Mouse (Mus musculus) urinary bladder, postnatal 36 days (tissue): ENCODE results near the gene Ano10.

Experiments
- DNase-seq, 2 experiments: peaks; one replicate each; pipeline ENCODE4 v3.0.0; 2022; ENCODE audit warnings: low spot score in 2 of 2, mixed read lengths in 1 of 2

Ano10 gene

GRCm38 (mm10) chr9:122245471-122245870, 48.8 kb downstream of the Ano10 start:
- no peak for DNase-seq

GRCm38 (mm10) chr9:122244800-122245165, 49.4 kb downstream of the Ano10 start:
- no peak for DNase-seq

GRCm38 (mm10) chr9:122244080-122244799, 50.0 kb downstream of the Ano10 start:
- DNase-seq, result peak; percentile 33 to 43

GRCm38 (mm10) chr9:122243297-122243696, 50.9 kb downstream of the Ano10 start:
- no peak for DNase-seq

GRCm38 (mm10) chr9:122242856-122243255, 51.4 kb downstream of the Ano10 start:
- no peak for DNase-seq

- DNase-seq, result no peak
Observed at GRCm38 (mm10) chr9:122241812-122242400, 52.3 kb downstream of the Ano10 start.

GRCm38 (mm10) chr9:122240629-122241199, 53.5 kb downstream of the Ano10 start:
- DNase-seq, result no peak

GRCm38 (mm10) chr9:122234741-122235140, 59.5 kb downstream of the Ano10 start:
- no peak for DNase-seq

GRCm38 (mm10) chr9:122233972-122234345, 60.3 kb downstream of the Ano10 start:
- no peak for DNase-seq

GRCm38 (mm10) chr9:122233316-122233971, 60.8 kb downstream of the Ano10 start:
- DNase-seq, result no peak

GRCm38 (mm10) chr9:122232912-122233311, 61.3 kb downstream of the Ano10 start:
- no peak for DNase-seq

GRCm38 (mm10) chr9:122230701-122231100, 63.5 kb downstream of the Ano10 start:
- DNase-seq, result no peak

GRCm38 (mm10) chr9:122226419-122226818, 67.8 kb downstream of the Ano10 start:
- no peak for DNase-seq

GRCm38 (mm10) chr9:122225309-122225708, 68.9 kb downstream of the Ano10 start:
- DNase-seq, result no peak

GRCm38 (mm10) chr9:122223005-122223404, 71.2 kb downstream of the Ano10 start:
- DNase-seq, result no peak

GRCm38 (mm10) chr9:122219934-122220333, 74.3 kb downstream of the Ano10 start:
- no peak for DNase-seq

GRCm38 (mm10) chr9:122216945-122217529, 77.2 kb downstream of the Ano10 start:
- no peak for DNase-seq

- no peak for DNase-seq
Observed at GRCm38 (mm10) chr9:122215118-122215517, 79.1 kb downstream of the Ano10 start.

GRCm38 (mm10) chr9:122208311-122208710, 85.9 kb downstream of the Ano10 start:
- DNase-seq, result no peak

GRCm38 (mm10) chr9:122205543-122206200, 88.6 kb downstream of the Ano10 start:
- no peak for DNase-seq

- DNase-seq, result no peak
Observed at GRCm38 (mm10) chr9:122204508-122204907, 89.7 kb downstream of the Ano10 start.

- DNase-seq, result peak; percentile 43 to 77
Observed at GRCm38 (mm10) chr9:122199253-122199652, 95.0 kb downstream of the Ano10 start.
